Mouse (Mus musculus) liver, embryonic 16.5 days (tissue): ENCODE results near the gene Nfib. TPM values are rescaled to one million over a fixed set of nuclear protein-coding genes. Genes with fewer than 3 reads are reported as not detected.

ENCODE experiments used
- ATAC-seq: fragments of 200-750 bp; cut with Nextera tagmentation; 2 replicates; pipeline ENCODE4 v1.8.0; 2017; ENCODE audit warnings: low read depth, mild to moderate bottlenecking, moderate number of reproducible peaks, moderate library complexity
- H3K27ac ChIP-seq: fragments of 300-500 bp; sonication (generic); 2 replicates; pipeline ENCODE4 v1.5.1; 2014; ENCODE audit warnings: mild to moderate bottlenecking, low read length
- H3K27me3 ChIP-seq: fragments of 300-500 bp; sonication (generic); 2 replicates; pipeline ENCODE4 v1.6.1; 2014; ENCODE audit warnings: low read depth, low read length, mixed read lengths; ENCODE audit not compliant: control insufficient read depth, insufficient read depth
- H3K36me3 ChIP-seq: fragments of 300-500 bp; sonication (generic); 2 replicates; pipeline ENCODE4 v1.6.1; 2014; ENCODE audit warnings: mild to moderate bottlenecking; ENCODE audit not compliant: control insufficient read depth, insufficient read depth
- H3K4me1 ChIP-seq: fragments of 300-500 bp; sonication (generic); 2 replicates; pipeline ENCODE4 v1.6.1; 2014; ENCODE audit warnings: low read depth, low read length, mixed read lengths; ENCODE audit not compliant: control insufficient read depth
- H3K4me2 ChIP-seq: fragments of 300-500 bp; sonication (generic); 2 replicates; pipeline ENCODE4 v1.6.1; 2014; ENCODE audit warnings: low read depth, low read length, mixed read lengths
- H3K4me3 ChIP-seq: fragments of 300-500 bp; sonication (generic); 2 replicates; pipeline ENCODE4 v1.5.1; 2014; ENCODE audit warnings: low read depth, mild to moderate bottlenecking, low read length
- H3K9ac ChIP-seq: fragments of 300-500 bp; sonication (generic); 2 replicates; pipeline ENCODE4 v1.6.1; 2014; ENCODE audit warnings: low read depth, low read length
- H3K9me3 ChIP-seq: fragments of 300-500 bp; sonication (generic); replicated peaks from 2 replicates; pipeline ENCODE4 v1.6.1; 2016; ENCODE audit warnings: low read length; ENCODE audit not compliant: control insufficient read depth
- WGBS: fragments of 180-500 bp; shearing (Covaris S2); extraction: QIAGEN DNeasy Blood & Tissue Kit; methylation state at CpG from one replicate; pipeline ENCODE4 v1.1.7; 2014; ENCODE audit not compliant: insufficient replicate concordance; 5-methylcytosine and 5-hydroxymethylcytosine counted together
- polyA plus RNA-seq: library from polyadenylated mRNA; unstranded; fragments of >200 nt; fragmentation: Nextera tagmentation; extraction: Ambion mirVana; gene quantifications from 2 replicates; pipeline ENCODE4 v1.2.1, GENCODE M21; 2015

Gene Nfib
- polyA plus RNA-seq, 1 experiment from 2014 or later = 5.4 TPM

DNA sequence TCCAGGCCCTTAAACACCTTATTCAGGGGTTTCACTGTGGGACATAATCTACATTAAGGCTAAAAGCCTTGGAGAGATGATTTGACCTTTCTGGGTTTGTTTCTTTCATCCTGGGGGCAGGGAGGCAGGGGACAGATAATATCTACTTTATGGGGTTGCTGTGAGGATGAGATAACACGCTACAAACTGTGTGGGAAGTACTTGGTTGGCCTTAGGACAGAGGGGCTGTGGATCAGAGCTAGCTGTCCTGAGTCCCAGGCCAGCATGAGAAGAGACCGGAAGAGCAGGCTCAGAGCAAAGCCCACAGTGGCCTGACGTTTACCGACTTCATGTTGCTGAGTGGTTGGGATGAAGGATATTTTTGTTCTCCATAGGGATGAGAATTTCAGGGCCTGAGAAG is 81.7 kb downstream of the Nfib start:
- Histone ChIP-seq H3K9ac (no peak overlapping the region), H3K4me1 (peaks cover 3% of the 10 kb centered on the region), H3K4me2 (no peak overlapping the region), H3K36me3 (no peaks in the 10 kb centered on the region), H3K4me3 (no peak overlapping the region), H3K9me3 (no peaks in the 10 kb centered on the region), H3K27ac (no peak overlapping the region), H3K27me3 (no peaks in the 10 kb centered on the region)
- ATAC-seq = no peak
- 17% methylated on average over 4 of the region's 4 CpGs for WGBS

DNA sequence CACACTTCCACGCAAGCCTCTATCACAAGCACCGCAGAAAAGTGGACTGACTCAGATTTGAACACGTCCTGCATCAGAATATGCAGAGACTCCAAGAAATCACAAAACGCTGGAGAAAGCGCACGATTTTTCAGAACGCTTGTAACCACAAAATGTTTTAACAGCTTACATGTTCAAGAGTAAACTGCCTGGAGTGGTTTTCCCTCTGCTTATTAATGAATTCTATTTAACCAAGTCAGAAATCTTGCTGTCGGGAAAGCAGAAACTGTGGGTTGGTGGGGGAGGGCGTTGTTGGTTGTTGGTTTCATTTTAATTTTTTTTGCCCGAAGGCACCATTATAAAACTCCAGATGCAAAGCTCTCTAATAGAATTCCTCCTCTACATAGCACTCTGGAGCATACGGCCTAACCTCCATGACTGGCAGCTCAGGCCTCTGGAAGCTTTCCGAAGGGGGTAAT is 82.4 kb downstream of the Nfib start:
- Histone ChIP-seq H3K9me3 (no peaks in the 10 kb centered on the region), H3K4me1 (peaks cover 3% of the 10 kb centered on the region), H3K27me3 (no peaks in the 10 kb centered on the region), H3K4me3 (no peak overlapping the region), H3K9ac (no peak overlapping the region), H3K4me2 (no peak overlapping the region), H3K27ac (no peak overlapping the region), H3K36me3 (no peaks in the 10 kb centered on the region)
- no peak for ATAC-seq
- 58% methylated on average over 12 of the region's 12 CpGs for WGBS

DNA sequence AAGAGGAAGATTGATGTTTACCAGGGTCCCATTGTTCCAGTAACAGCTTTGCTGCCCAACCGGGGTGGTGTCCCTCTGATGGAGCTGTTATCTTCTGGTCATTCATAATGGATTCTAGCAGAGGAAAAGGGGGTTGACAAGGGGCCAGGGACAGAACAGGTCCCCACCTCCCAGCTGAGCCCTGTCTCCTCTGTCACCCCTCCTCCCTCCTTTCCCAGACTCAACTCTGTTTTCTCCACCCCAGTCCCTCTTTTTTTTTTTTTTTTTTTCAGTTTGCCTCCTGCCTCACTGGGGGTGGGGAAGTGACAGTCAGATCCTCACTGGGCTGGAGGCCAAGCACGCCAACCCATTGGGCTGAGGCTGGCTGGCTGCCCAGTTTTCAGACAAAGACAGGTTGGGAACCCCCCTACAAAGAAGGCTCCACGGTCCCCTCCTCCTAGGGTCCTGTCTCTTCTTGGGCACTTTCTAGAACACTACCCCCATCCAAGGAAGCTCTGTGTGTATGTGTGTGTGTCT is 83.2 kb downstream of the Nfib start:
- H3K4me1 ChIP-seq = peaks cover 3% of the 10 kb centered on the region
- H3K9ac ChIP-seq = no peak overlapping the region
- H3K36me3 ChIP-seq = no peaks in the 10 kb centered on the region
- no peaks in the 10 kb centered on the region for H3K9me3 ChIP-seq
- H3K27ac ChIP-seq = no peak overlapping the region
- peak; percentile 67 for ATAC-seq
- no peak overlapping the region for H3K4me3 ChIP-seq
- WGBS = 7% methylated on average over 3 of the region's 3 CpGs
- peak overlapping the region; percentile 28 for H3K4me2 ChIP-seq
- H3K27me3 ChIP-seq = no peaks in the 10 kb centered on the region

DNA sequence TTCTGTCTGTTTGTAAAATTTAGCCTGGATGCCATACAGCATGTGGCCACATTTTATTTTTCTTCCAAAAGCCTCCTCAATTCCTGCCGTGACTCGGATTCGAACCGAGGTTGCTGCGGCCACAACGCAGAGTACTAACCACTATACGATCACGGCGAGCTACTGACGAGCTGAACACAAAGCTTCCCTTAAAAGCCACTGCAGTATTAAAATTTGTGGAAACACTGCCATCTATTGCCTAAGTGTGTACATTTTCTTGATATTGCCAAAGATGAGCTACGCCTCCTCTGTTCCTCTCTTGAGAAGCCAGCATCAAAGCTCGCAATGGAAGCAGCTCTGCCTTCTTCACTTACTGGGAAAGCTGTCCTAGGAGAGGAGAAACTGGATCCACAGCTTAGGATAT is 86.0 kb downstream of the Nfib start:
- Histone ChIP-seq H3K36me3 (no peaks in the 10 kb centered on the region), H3K4me1 (peaks cover 3% of the 10 kb centered on the region), H3K27ac (no peak overlapping the region), H3K9ac (no peak overlapping the region), H3K27me3 (no peaks in the 10 kb centered on the region), H3K4me3 (no peak overlapping the region), H3K9me3 (no peaks in the 10 kb centered on the region), H3K4me2 (no peak overlapping the region)
- WGBS = 27% methylated on average over 12 of the region's 12 CpGs
- ATAC-seq = no peak

DNA sequence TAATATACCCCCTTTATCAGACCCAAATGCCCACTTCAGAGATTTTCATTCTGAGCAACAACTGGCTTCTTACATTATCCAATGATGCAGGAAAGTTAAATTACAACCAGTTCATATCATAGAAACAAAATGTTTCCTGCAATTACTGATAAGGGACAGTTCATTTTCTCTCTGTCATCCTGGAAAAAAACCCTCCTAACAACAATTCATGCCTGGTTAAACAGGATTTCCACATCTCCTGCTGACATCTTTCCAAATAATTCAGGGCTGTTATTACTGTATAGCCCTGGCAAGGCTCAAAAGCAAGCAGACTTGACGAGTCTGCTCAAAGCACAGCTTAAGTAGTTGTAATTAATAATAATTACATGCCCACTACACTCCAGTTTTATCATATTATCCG is 86.5 kb downstream of the Nfib start:
- Histone ChIP-seq H3K27me3 (no peaks in the 10 kb centered on the region), H3K27ac (no peak overlapping the region), H3K9me3 (no peaks in the 10 kb centered on the region), H3K4me3 (no peak overlapping the region), H3K9ac (no peak overlapping the region), H3K4me2 (no peak overlapping the region), H3K4me1 (peaks cover 3% of the 10 kb centered on the region), H3K36me3 (no peaks in the 10 kb centered on the region)
- 42% methylated on average over 2 of the region's 2 CpGs for WGBS
- no peak for ATAC-seq

DNA sequence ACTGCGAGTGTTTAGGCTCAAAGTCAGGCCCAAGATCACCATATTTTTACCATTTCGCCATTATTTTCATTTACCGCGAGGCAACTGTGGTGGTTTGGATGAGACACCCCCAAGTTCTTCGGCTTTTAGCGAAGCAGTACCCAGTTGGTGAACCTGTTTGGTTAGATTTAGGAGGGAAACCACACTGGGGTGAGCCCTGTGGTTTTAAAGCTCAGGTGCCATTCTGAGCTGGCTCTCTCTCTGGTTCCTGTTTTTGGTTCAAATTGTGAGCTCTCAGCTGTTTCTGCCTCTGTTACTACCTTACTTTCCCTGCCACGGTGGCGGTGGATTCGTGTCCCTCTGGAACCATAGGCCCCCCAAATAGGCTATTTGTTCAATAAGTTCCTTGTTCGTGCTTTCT is 88.3 kb downstream of the Nfib start:
- no peak overlapping the region for H3K27ac ChIP-seq
- no peak overlapping the region for H3K4me3 ChIP-seq
- peaks cover 2% of the 10 kb centered on the region for H3K4me1 ChIP-seq
- no peak overlapping the region for H3K4me2 ChIP-seq
- no peak for ATAC-seq
- H3K27me3 ChIP-seq = no peaks in the 10 kb centered on the region
- no peaks in the 10 kb centered on the region for H3K36me3 ChIP-seq
- H3K9ac ChIP-seq = no peak overlapping the region
- WGBS = 69% methylated on average over 10 of the region's 10 CpGs
- H3K9me3 ChIP-seq = no peaks in the 10 kb centered on the region

DNA sequence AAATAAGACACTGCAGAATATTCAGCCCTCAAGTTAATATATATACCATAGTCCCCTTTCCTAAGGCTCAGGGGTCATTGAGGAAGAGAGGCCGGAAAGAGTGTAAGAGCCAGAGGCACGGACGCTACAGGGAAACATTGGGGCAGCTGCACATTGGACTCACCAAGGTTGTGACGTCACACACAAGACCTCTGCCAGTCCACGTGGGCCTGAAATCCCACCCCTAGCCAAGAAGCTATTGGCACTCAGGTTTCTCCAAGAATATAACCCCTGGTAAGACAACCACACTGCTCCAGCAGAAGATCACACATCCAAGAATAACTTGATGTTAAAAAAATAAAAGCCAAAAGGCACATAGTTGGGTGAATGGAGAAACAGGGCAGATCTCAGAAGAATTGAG is 89.8 kb downstream of the Nfib start:
- WGBS = 67% methylated on average over 5 of the region's 5 CpGs
- Histone ChIP-seq H3K4me2 (no peak overlapping the region), H3K9ac (no peak overlapping the region), H3K36me3 (no peaks in the 10 kb centered on the region), H3K4me3 (no peak overlapping the region), H3K27me3 (no peaks in the 10 kb centered on the region), H3K9me3 (no peaks in the 10 kb centered on the region), H3K27ac (no peak overlapping the region), H3K4me1 (no peaks in the 10 kb centered on the region)
- no peak for ATAC-seq

DNA sequence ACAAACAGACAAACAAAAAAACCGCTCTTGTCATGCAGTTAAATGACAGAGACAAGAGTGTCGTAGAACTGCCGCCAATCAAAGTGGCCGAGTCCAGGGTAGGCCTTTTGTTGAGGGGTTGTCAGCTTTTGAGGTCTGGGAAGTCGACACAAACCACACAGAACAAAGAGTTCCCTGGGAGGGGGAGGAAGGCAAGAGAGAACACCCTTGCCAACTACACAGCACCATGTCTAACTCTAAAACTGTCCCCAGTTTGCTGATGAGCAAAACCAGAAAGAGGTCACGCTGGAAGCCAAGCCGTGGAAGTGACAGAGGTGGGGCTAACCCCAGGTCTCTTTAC is 91.1 kb downstream of the Nfib start:
- 39% methylated on average over 7 of the region's 7 CpGs for WGBS
- Histone ChIP-seq H3K9me3 (no peaks in the 10 kb centered on the region), H3K4me1 (no peaks in the 10 kb centered on the region), H3K36me3 (no peaks in the 10 kb centered on the region), H3K27me3 (no peaks in the 10 kb centered on the region), H3K27ac (no peak overlapping the region), H3K9ac (no peak overlapping the region), H3K4me2 (no peak overlapping the region), H3K4me3 (no peak overlapping the region)
- ATAC-seq = no peak

DNA sequence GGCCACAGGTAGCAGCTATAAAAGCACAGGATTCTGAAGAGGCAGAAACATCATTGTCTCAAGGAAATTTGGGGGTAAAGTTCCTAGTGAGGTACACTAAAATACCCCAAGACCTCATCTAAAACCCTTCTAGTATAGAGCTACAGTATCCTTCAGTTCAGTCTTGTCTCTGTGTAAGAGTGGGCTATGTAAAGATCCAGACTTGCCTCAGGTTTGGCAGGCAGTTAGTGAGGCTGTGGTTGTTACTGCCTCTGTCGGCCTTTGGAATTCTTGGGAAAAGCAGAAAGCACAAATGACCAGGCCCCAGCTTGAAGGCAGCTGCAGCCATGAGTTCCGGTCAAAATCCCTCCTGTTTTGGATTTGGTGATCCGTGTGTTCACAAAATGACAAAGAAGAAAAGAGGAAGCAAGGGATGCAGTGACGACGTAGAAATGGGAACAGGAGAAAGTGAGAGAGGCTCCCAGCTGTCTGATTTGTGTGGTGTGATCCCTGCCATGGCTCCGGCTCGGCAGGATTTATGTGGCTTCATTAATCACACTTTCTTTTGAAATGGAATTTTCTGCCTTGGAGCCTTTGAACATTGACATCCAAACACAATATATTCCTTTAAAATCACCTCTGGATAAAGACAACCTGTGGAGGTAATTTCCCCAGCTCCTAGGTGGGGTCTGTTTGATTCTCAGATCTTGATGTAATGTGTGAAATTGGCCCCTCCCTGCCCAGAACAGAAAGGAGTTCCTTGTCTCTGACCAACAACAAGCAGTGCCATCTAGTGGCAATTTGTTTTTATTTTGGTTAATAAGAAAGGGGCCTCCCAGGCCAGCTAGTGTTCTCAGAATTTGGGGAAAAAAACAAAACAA is 91.7 kb downstream of the Nfib start:
- Histone ChIP-seq H3K9me3 (no peaks in the 10 kb centered on the region), H3K4me2 (no peak overlapping the region), H3K4me3 (no peak overlapping the region), H3K36me3 (no peaks in the 10 kb centered on the region), H3K9ac (no peak overlapping the region), H3K27me3 (no peaks in the 10 kb centered on the region), H3K27ac (no peak overlapping the region), H3K4me1 (no peaks in the 10 kb centered on the region)
- 37% methylated on average over 7 of the region's 7 CpGs for WGBS
- ATAC-seq = no peak
